Mouse (Mus musculus) liver, embryonic 12.5 days (tissue): Measurements from ENCODE around the gene Fiz1. TPM values are rescaled to one million over a fixed set of nuclear protein-coding genes. Genes with fewer than 3 reads are reported as not detected.
A peak's percentile ranks its signal among the peaks of the same experiment; 100 is the strongest.

Experiments used
- ATAC-seq: fragments of 200-750 bp; cut with Nextera tagmentation; 2 replicates; pipeline ENCODE4 v1.8.0; 2017; ENCODE audit warnings: moderate number of reproducible peaks, mild to moderate bottlenecking, moderate library complexity
- H3K27ac ChIP-seq: fragments of 300-500 bp; sonication (generic); 2 replicates; pipeline ENCODE4 v1.5.1; 2016; ENCODE audit warnings: mild to moderate bottlenecking
- H3K27me3 ChIP-seq: fragments of 300-500 bp; sonication (generic); replicated peaks from 2 replicates; pipeline ENCODE4 v1.6.1; 2016; ENCODE audit warnings: mild to moderate bottlenecking, moderate library complexity
- H3K36me3 ChIP-seq: fragments of 300-500 bp; sonication (generic); 2 replicates; pipeline ENCODE4 v1.6.1; 2016; ENCODE audit warnings: mild to moderate bottlenecking, moderate library complexity
- H3K4me1 ChIP-seq: fragments of 300-500 bp; sonication (generic); 2 replicates; pipeline ENCODE4 v1.6.1; 2016
- H3K4me2 ChIP-seq: fragments of 300-500 bp; sonication (generic); 2 replicates; pipeline ENCODE4 v1.6.1; 2016; ENCODE audit warnings: mild to moderate bottlenecking, moderate library complexity
- H3K4me3 ChIP-seq: fragments of 300-500 bp; sonication (generic); 2 replicates; pipeline ENCODE4 v1.5.1; 2016; ENCODE audit warnings: mild to moderate bottlenecking, moderate library complexity
- H3K9ac ChIP-seq: fragments of 300-500 bp; sonication (generic); 2 replicates; pipeline ENCODE4 v1.6.1; 2016; ENCODE audit warnings: mild to moderate bottlenecking, moderate library complexity
- H3K9me3 ChIP-seq: fragments of 300-500 bp; sonication (generic); replicated peaks from 2 replicates; pipeline ENCODE4 v1.6.1; 2016; ENCODE audit warnings: mild to moderate bottlenecking, moderate library complexity
- WGBS: fragments of 180-500 bp; shearing (Covaris S2); methylation state at CpG from one replicate; pipeline ENCODE4 v1.1.7; 2016; ENCODE audit not compliant: insufficient replicate concordance; 5-methylcytosine and 5-hydroxymethylcytosine counted together
- polyA plus RNA-seq: library from polyadenylated mRNA; unstranded; fragments of >200 nt; fragmentation: Nextera tagmentation; extraction: Ambion mirVana; gene quantifications from 2 replicates; pipeline ENCODE4 v1.2.1, GENCODE M21; 2016

Fiz1 gene
- polyA plus RNA-seq, 1 experiment from 2014 or later, result 29.4 TPM

- 8% methylated on average over 32 of the region's 32 CpGs for WGBS
- ATAC-seq, result no peak
- Histone ChIP-seq H3K9ac (no peak overlapping the region), H3K4me3 (peak overlapping the region; percentile 66), H3K27ac (no peak overlapping the region), H3K4me1 (peaks cover 24% of the 10 kb centered on the region), H3K36me3 (no peaks in the 10 kb centered on the region), H3K4me2 (peak overlapping the region; percentile 81), H3K9me3 (no peaks in the 10 kb centered on the region), H3K27me3 (peaks cover 100% of the 10 kb centered on the region)
Measured at GRCm38 (mm10) chr7:5053456-5054179, 39.1 kb upstream of the Fiz1 start.

GRCm38 (mm10) chr7:5052931-5053343 lies 38.4 kb upstream of the Fiz1 start:
- Histone ChIP-seq H3K9ac (peak overlapping the region; percentile 39; the same call in 1 of the 2 replicates), H3K36me3 (no peaks in the 10 kb centered on the region), H3K27me3 (peaks cover 96% of the 10 kb centered on the region), H3K9me3 (no peaks in the 10 kb centered on the region), H3K4me2 (peak overlapping the region; percentile 81), H3K4me1 (peaks cover 24% of the 10 kb centered on the region), H3K4me3 (peak overlapping the region; percentile 66), H3K27ac (no peak overlapping the region)
- WGBS, result 3% methylated on average over 45 of the region's 45 CpGs
- no peak for ATAC-seq

GRCm38 (mm10) chr7:5052438-5052837 lies 37.9 kb upstream of the Fiz1 start:
- Histone ChIP-seq H3K4me3 (peak overlapping the region; percentile 66), H3K27me3 (peaks cover 91% of the 10 kb centered on the region), H3K4me2 (peak overlapping the region; percentile 81), H3K9ac (no peak overlapping the region), H3K27ac (no peak overlapping the region), H3K9me3 (no peaks in the 10 kb centered on the region), H3K36me3 (no peaks in the 10 kb centered on the region), H3K4me1 (peaks cover 24% of the 10 kb centered on the region)
- WGBS, result 9% methylated on average over 12 of the region's 12 CpGs
- ATAC-seq, result no peak

- H3K4me3 ChIP-seq, result peak within 1 kb of the TSS; percentile 66
- peaks cover 81% of the 10 kb centered on the region for H3K27me3 ChIP-seq
- H3K27ac ChIP-seq, result no peak within 1 kb of the TSS
- no peaks in the 10 kb centered on the region for H3K36me3 ChIP-seq
- H3K9me3 ChIP-seq, result no peaks in the 10 kb centered on the region
- H3K4me1 ChIP-seq, result peaks cover 24% of the 10 kb centered on the region
- H3K9ac ChIP-seq, result peak within 1 kb of the TSS; percentile 71
- 1% methylated on average over 65 of the region's 65 CpGs for WGBS
- peak; percentile 66 for ATAC-seq
- peak within 1 kb of the TSS; percentile 81 for H3K4me2 ChIP-seq
Measured at GRCm38 (mm10) chr7:5051193-5052192, 37.0 kb upstream of the Fiz1 start, which contains the start of gene Zfp580. TSS of gene Zfp580 (plus strand) at chr7:5051538.

GRCm38 (mm10) chr7:5047313-5047712 lies 32.8 kb upstream of the Fiz1 start:
- no peaks in the 10 kb centered on the region for H3K9me3 ChIP-seq
- 9% methylated on average over 2 of the region's 2 CpGs for WGBS
- no peak overlapping the region for H3K9ac ChIP-seq
- ATAC-seq, result no peak
- H3K4me3 ChIP-seq, result no peak overlapping the region
- H3K4me2 ChIP-seq, result no peak overlapping the region
- H3K27me3 ChIP-seq, result peaks cover 44% of the 10 kb centered on the region
- H3K27ac ChIP-seq, result no peak overlapping the region
- H3K36me3 ChIP-seq, result no peaks in the 10 kb centered on the region
- H3K4me1 ChIP-seq, result peaks cover 16% of the 10 kb centered on the region; the same call in 1 of the 2 replicates

GRCm38 (mm10) chr7:5046112-5046511 lies 31.6 kb upstream of the Fiz1 start:
- WGBS, result 69% methylated on average over 2 of the region's 2 CpGs
- H3K27ac ChIP-seq, result no peak overlapping the region
- H3K4me3 ChIP-seq, result no peak overlapping the region
- no peak overlapping the region for H3K4me2 ChIP-seq
- no peaks in the 10 kb centered on the region for H3K9me3 ChIP-seq
- no peaks in the 10 kb centered on the region for H3K36me3 ChIP-seq
- no peak overlapping the region for H3K9ac ChIP-seq
- H3K27me3 ChIP-seq, result peaks cover 32% of the 10 kb centered on the region
- peaks cover 7% of the 10 kb centered on the region; the same call in 1 of the 2 replicates for H3K4me1 ChIP-seq
- no peak for ATAC-seq

- peaks cover 21% of the 10 kb centered on the region for H3K27me3 ChIP-seq
- H3K9me3 ChIP-seq, result no peaks in the 10 kb centered on the region
- WGBS, result 18% methylated on average over 2 of the region's 2 CpGs
- H3K9ac ChIP-seq, result no peak overlapping the region
- no peak overlapping the region for H3K27ac ChIP-seq
- H3K36me3 ChIP-seq, result peaks cover 3% of the 10 kb centered on the region; the same call in 1 of the 2 replicates
- no peak for ATAC-seq
- no peak overlapping the region for H3K4me3 ChIP-seq
- no peak overlapping the region for H3K4me2 ChIP-seq
- H3K4me1 ChIP-seq, result peaks cover 1% of the 10 kb centered on the region
Measured at GRCm38 (mm10) chr7:5044981-5045380, 30.5 kb upstream of the Fiz1 start.

- Histone ChIP-seq H3K36me3 (peaks cover 24% of the 10 kb centered on the region), H3K27ac (peak overlapping the region; percentile 88), H3K4me2 (peak overlapping the region; percentile 72), H3K27me3 (no peaks in the 10 kb centered on the region), H3K9ac (peak overlapping the region; percentile 77), H3K4me3 (peak overlapping the region; percentile 76), H3K4me1 (peaks cover 28% of the 10 kb centered on the region), H3K9me3 (no peaks in the 10 kb centered on the region)
- WGBS, result 30% methylated on average over 5 of the region's 5 CpGs
- ATAC-seq, result no peak
Measured at GRCm38 (mm10) chr7:5038940-5039339, 24.4 kb upstream of the Fiz1 start.

- Histone ChIP-seq H3K27me3 (no peaks in the 10 kb centered on the region), H3K9me3 (no peaks in the 10 kb centered on the region), H3K36me3 (peaks cover 31% of the 10 kb centered on the region), H3K4me3 (peak within 1 kb of the TSS; percentile 76), H3K9ac (peak within 1 kb of the TSS; percentile 77), H3K4me2 (peak within 1 kb of the TSS; percentile 72), H3K4me1 (peaks cover 28% of the 10 kb centered on the region), H3K27ac (peak within 1 kb of the TSS; percentile 88)
- peak; percentile 97 for ATAC-seq
- under 1% methylated on average over 48 of the region's 48 CpGs for WGBS
Measured at GRCm38 (mm10) chr7:5038109-5038732, 23.7 kb upstream of the Fiz1 start, which contains the start of gene Zfp784. TSS of gene Zfp784 (minus strand) at chr7:5038446.

GRCm38 (mm10) chr7:5037467-5037866 lies 23.0 kb upstream of the Fiz1 start:
- H3K36me3 ChIP-seq, result peaks cover 38% of the 10 kb centered on the region
- no peaks in the 10 kb centered on the region for H3K27me3 ChIP-seq
- H3K9ac ChIP-seq, result peak overlapping the region; percentile 77
- no peak for ATAC-seq
- WGBS, result 69% methylated on average over 8 of the region's 8 CpGs
- peak overlapping the region; percentile 72 for H3K4me2 ChIP-seq
- no peaks in the 10 kb centered on the region; the same call in 1 of the 2 replicates for H3K9me3 ChIP-seq
- H3K4me1 ChIP-seq, result peaks cover 28% of the 10 kb centered on the region
- peak overlapping the region; percentile 76 for H3K4me3 ChIP-seq
- H3K27ac ChIP-seq, result peak overlapping the region; percentile 88

- H3K4me3 ChIP-seq, result no peak overlapping the region
- H3K36me3 ChIP-seq, result peaks cover 43% of the 10 kb centered on the region
Measured at GRCm38 (mm10) chr7:5037026-5037425, 22.5 kb upstream of the Fiz1 start.

More at GRCm38 (mm10) chr7:5037026-5037425, 22.5 kb upstream of the Fiz1 start:
- H3K4me1 ChIP-seq, result peaks cover 28% of the 10 kb centered on the region
- WGBS, result 86% methylated on average over 7 of the region's 7 CpGs
- no peaks in the 10 kb centered on the region for H3K27me3 ChIP-seq
- peak overlapping the region; percentile 72; the same call in 1 of the 2 replicates for H3K4me2 ChIP-seq
- no peak for ATAC-seq
- H3K9me3 ChIP-seq, result peaks cover 3% of the 10 kb centered on the region
- no peak overlapping the region for H3K27ac ChIP-seq
- no peak overlapping the region for H3K9ac ChIP-seq
